8 mouse cellular contexts compared by ENCODE assay signal in the genomic region with DNA sequence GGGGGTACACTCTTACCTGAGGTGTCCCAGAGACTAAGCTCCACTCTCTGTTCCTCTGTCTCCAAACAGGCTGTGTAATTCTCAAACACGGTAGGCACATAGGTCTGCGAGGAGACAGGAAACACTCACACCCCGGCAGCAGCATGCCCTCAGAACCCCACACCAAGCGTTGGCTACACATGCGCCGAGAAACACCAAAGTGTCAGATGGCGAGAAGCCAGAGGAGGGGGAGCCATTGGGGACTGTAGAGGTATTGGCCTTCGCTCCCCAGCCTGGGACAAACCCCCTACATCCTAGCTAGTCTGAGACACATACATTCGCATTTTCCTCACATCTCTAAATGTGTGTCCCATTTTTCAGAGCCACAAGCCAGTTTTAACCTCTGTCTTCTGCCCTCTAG. TPM values are rescaled to one million over a fixed set of nuclear protein-coding genes. Genes with fewer than 3 reads are reported as not detected.
DNase-seq lines count a peak whose midpoint lies in the region; ATAC-seq and TF ChIP-seq lines count a peak whose summit lies in the region.

No protein-coding gene starts in this region.

- intact Hi-C loops in heart, postnatal 25 days (cut with DNase I) = no loop called here
- intact Hi-C loops in left cerebral cortex, postnatal 36 days (cut with DNase I) = loop anchor here (2.0 kb wide), 1 partner anchor 22 kb away; no protein-coding TSS in a partner anchor

- DNase-seq in heart, postnatal 25 days (ENCODE audit: low spot score) = no peak
- DNase-seq in midbrain, postnatal 0 days (ENCODE audit: low spot score) = peak; percentile 49
- DNase-seq in urinary bladder, adult 2 months (ENCODE audit: low spot score) = no peak
- DNase-seq in left cerebral cortex, postnatal 36 days (ENCODE audit: low spot score in 2 of 2) = no peak

- no peak for ATAC-seq in heart, embryonic 11.5 days (replicated peaks; ENCODE audit: insufficient number of reproducible peaks, low FRiP score, low TSS enrichment)
- no peak for ATAC-seq in embryonic facial prominence, embryonic 15.5 days (ENCODE audit: insufficient number of reproducible peaks, low FRiP score, low TSS enrichment, low read depth)
- ATAC-seq in intestine, postnatal 0 days = no peak
- ATAC-seq in midbrain, postnatal 0 days (ENCODE audit: low FRiP score) = no peak

- H3K27me3 ChIP-seq in heart, embryonic 11.5 days (ENCODE audit: control insufficient read depth, insufficient read depth, low read length) = peaks cover 36% of the 10 kb centered on the region
- peaks cover 2% of the 10 kb centered on the region; the same call in 1 of the 2 replicates for H3K27me3 ChIP-seq in ES-Bruce4 (ENCODE audit: control insufficient read depth, insufficient read depth, low read length, poor library complexity, severe bottlenecking)
- peaks cover 50% of the 10 kb centered on the region for H3K27me3 ChIP-seq in embryonic facial prominence, embryonic 15.5 days
- H3K27me3 ChIP-seq in intestine, postnatal 0 days (replicated peaks; ENCODE audit: control insufficient read depth, insufficient read depth, low read length) = peaks cover 43% of the 10 kb centered on the region
- H3K27me3 ChIP-seq in midbrain, postnatal 0 days (ENCODE audit: insufficient read depth, low read length) = no peaks in the 10 kb centered on the region

- H3K4me3 ChIP-seq in heart, embryonic 11.5 days (ENCODE audit: low read depth, low read length) = peak overlapping the region; percentile 38
- H3K4me3 ChIP-seq in ES-Bruce4 (ENCODE audit: low read depth, low read length) = no peak overlapping the region
- H3K4me3 ChIP-seq in embryonic facial prominence, embryonic 15.5 days (replicated peaks) = peak overlapping the region; percentile 42
- H3K4me3 ChIP-seq in intestine, postnatal 0 days (ENCODE audit: low read depth, low read length) = peak overlapping the region; percentile 45
- H3K4me3 ChIP-seq in midbrain, postnatal 0 days (ENCODE audit: low read depth, low read length) = peak overlapping the region; percentile 62

- H3K9me3 ChIP-seq in heart, embryonic 11.5 days (replicated peaks; ENCODE audit: control insufficient read depth, low read length) = no peaks in the 10 kb centered on the region
- no peaks in the 10 kb centered on the region for H3K9me3 ChIP-seq in ES-Bruce4 (replicated peaks; ENCODE audit: control insufficient read depth, insufficient read depth, low read length, poor library complexity, severe bottlenecking)
- H3K9me3 ChIP-seq in embryonic facial prominence, embryonic 15.5 days (replicated peaks) = no peaks in the 10 kb centered on the region
- no peaks in the 10 kb centered on the region for H3K9me3 ChIP-seq in intestine, postnatal 0 days (ENCODE audit: control insufficient read depth)
- H3K9me3 ChIP-seq in midbrain, postnatal 0 days (ENCODE audit: low read length) = no peaks in the 10 kb centered on the region

- peak overlapping the region; percentile 82 for H3K4me2 ChIP-seq in heart, embryonic 11.5 days
- H3K4me2 ChIP-seq in embryonic facial prominence, embryonic 15.5 days (replicated peaks) = peak overlapping the region; percentile 84
- peak overlapping the region; percentile 74 for H3K4me2 ChIP-seq in intestine, postnatal 0 days (replicated peaks; ENCODE audit: low read depth)
- peak overlapping the region; percentile 98 for H3K4me2 ChIP-seq in midbrain, postnatal 0 days (ENCODE audit: low read depth, low read length, poor library complexity, severe bottlenecking)

- no peak for TF ChIP-seq POLR2A in ES-Bruce4 (IDR thresholded peaks at IDR 0.05; ENCODE audit: insufficient read depth, low read length)

- H3K36me3 ChIP-seq in heart, embryonic 11.5 days (ENCODE audit: control insufficient read depth, insufficient read depth, low read length) = no peaks in the 10 kb centered on the region
- no peaks in the 10 kb centered on the region for H3K36me3 ChIP-seq in ES-Bruce4 (ENCODE audit: control insufficient read depth, insufficient read depth, low read length, poor library complexity, severe bottlenecking)
- no peaks in the 10 kb centered on the region for H3K36me3 ChIP-seq in embryonic facial prominence, embryonic 15.5 days
- no peaks in the 10 kb centered on the region for H3K36me3 ChIP-seq in intestine, postnatal 0 days (ENCODE audit: control insufficient read depth, insufficient read depth)
- 0 out of 2 replicates have a peak, but pooled peaks cover 4% of the 10 kb centered on the region for H3K36me3 ChIP-seq in midbrain, postnatal 0 days (ENCODE audit: insufficient read depth, low read length)

- no peak for TF ChIP-seq CTCF in ES-Bruce4 (IDR thresholded peaks at IDR 0.05; ENCODE audit: low read depth, low read length)
- no peak for TF ChIP-seq CTCF in intestine, postnatal 0 days (IDR thresholded peaks at IDR 0.05; ENCODE audit: low read depth)
- no peak for TF ChIP-seq CTCF in midbrain, postnatal 0 days (IDR thresholded peaks at IDR 0.05)

- peaks cover 25% of the 10 kb centered on the region for H3K4me1 ChIP-seq in heart, embryonic 11.5 days (ENCODE audit: control insufficient read depth, insufficient read depth, low read length)
- H3K4me1 ChIP-seq in ES-Bruce4 (ENCODE audit: control insufficient read depth, insufficient read depth, low read length) = no peaks in the 10 kb centered on the region
- H3K4me1 ChIP-seq in embryonic facial prominence, embryonic 15.5 days = peaks cover 27% of the 10 kb centered on the region
- peaks cover 6% of the 10 kb centered on the region; the same call in 1 of the 2 replicates for H3K4me1 ChIP-seq in intestine, postnatal 0 days (replicated peaks; ENCODE audit: control insufficient read depth, insufficient read depth, low read length)
- H3K4me1 ChIP-seq in midbrain, postnatal 0 days (ENCODE audit: insufficient read depth, low read length) = peaks cover 17% of the 10 kb centered on the region; the same call in 1 of the 2 replicates

- WGBS in heart, embryonic 11.5 days (ENCODE audit: insufficient replicate concordance) = 5% methylated on average over 9 of the region's 9 CpGs
- WGBS in embryonic facial prominence, embryonic 15.5 days = 6% methylated on average over 9 of the region's 9 CpGs
- WGBS in intestine, postnatal 0 days = 5% methylated on average over 9 of the region's 9 CpGs
- WGBS in midbrain, postnatal 0 days = under 1% methylated on average over 9 of the region's 9 CpGs

- no peak overlapping the region for H3K27ac ChIP-seq in heart, embryonic 11.5 days (ENCODE audit: low read depth, low read length)
- no peak overlapping the region for H3K27ac ChIP-seq in ES-Bruce4 (ENCODE audit: insufficient read depth, low read length)
- H3K27ac ChIP-seq in embryonic facial prominence, embryonic 15.5 days (replicated peaks) = no peak overlapping the region
- no peak overlapping the region for H3K27ac ChIP-seq in intestine, postnatal 0 days (ENCODE audit: low read depth, low read length)
- H3K27ac ChIP-seq in midbrain, postnatal 0 days (ENCODE audit: low read depth, low read length) = no peak overlapping the region

- TF ChIP-seq EP300 in ES-Bruce4 (IDR thresholded peaks at IDR 0.05; ENCODE audit: insufficient read depth, low read depth, low read length) = no peak

- H3K9ac ChIP-seq in heart, embryonic 11.5 days (ENCODE audit: low read depth, low read length) = no peak overlapping the region
- H3K9ac ChIP-seq in ES-Bruce4 (ENCODE audit: low read depth, poor library complexity, severe bottlenecking) = 0 out of 2 replicates have a peak overlapping the region, but pooled peaks have one; percentile 6
- H3K9ac ChIP-seq in embryonic facial prominence, embryonic 15.5 days = no peak overlapping the region
- no peak overlapping the region for H3K9ac ChIP-seq in intestine, postnatal 0 days (ENCODE audit: low read depth, low read length)
- H3K9ac ChIP-seq in midbrain, postnatal 0 days (replicated peaks; ENCODE audit: low read length, poor library complexity, severe bottlenecking) = peak overlapping the region; percentile 66

RNA-seq across cellular contexts. Expression of a gene that starts 0.8 kb away (rescaled TPM):
- 1.2 and 1.6 TPM in 2 replicates for polyA plus RNA-seq in heart, embryonic 11.5 days (2014; fragmentation: Nextera tagmentation; extraction: Ambion mirVana)
- 1 to 10 TPM; 1.3 to 1.5 TPM for total RNA-seq in heart, postnatal 25 days (2021)
- 3.4 and 3.7 TPM in 2 replicates for polyA plus RNA-seq in ES-Bruce4 (2011; ENCODE audit: insufficient read depth, insufficient read length, low read depth, missing spikeins)
- polyA plus RNA-seq in embryonic facial prominence, embryonic 15.5 days (2015; fragmentation: Nextera tagmentation; extraction: Ambion mirVana) = 0.60 and 1.1 TPM in 2 replicates
- polyA plus RNA-seq in intestine, postnatal 0 days (2015; fragmentation: Nextera tagmentation; extraction: Ambion mirVana) = 1.1 and 1.4 TPM in 2 replicates
- 34.5 and 42.9 TPM in 2 replicates for total RNA-seq in midbrain, postnatal 0 days (2014; rRNA removed)
- 20.7 and 24.9 TPM in 2 replicates for polyA plus RNA-seq in midbrain, postnatal 0 days (2015; fragmentation: Nextera tagmentation; extraction: Ambion mirVana)
- polyA plus RNA-seq in urinary bladder, adult 2 months (2012; rRNA removed) = 2.1 and 3.0 TPM in 2 replicates
- 10 to 100 TPM; 29.4 to 32.6 TPM for total RNA-seq in left cerebral cortex, postnatal 36 days (2021)

RNA-seq across cellular contexts. Expression of a gene that starts 13.8 kb away (rescaled TPM):
- polyA plus RNA-seq in heart, embryonic 11.5 days (2014; fragmentation: Nextera tagmentation; extraction: Ambion mirVana) = 11.2 and 19.6 TPM in 2 replicates
- total RNA-seq in heart, postnatal 25 days (2021) = 10 to 100 TPM; 43.5 to 52.8 TPM
- polyA plus RNA-seq in ES-Bruce4 (2011; ENCODE audit: insufficient read depth, insufficient read length, low read depth, missing spikeins) = 121 TPM in 2 replicates
- polyA plus RNA-seq in embryonic facial prominence, embryonic 15.5 days (2015; fragmentation: Nextera tagmentation; extraction: Ambion mirVana) = 25.1 and 27.9 TPM in 2 replicates
- polyA plus RNA-seq in intestine, postnatal 0 days (2015; fragmentation: Nextera tagmentation; extraction: Ambion mirVana) = 9.0 and 11.7 TPM in 2 replicates
- total RNA-seq in midbrain, postnatal 0 days (2014; rRNA removed) = 46.7 and 50.5 TPM in 2 replicates
- 14.0 and 20.5 TPM in 2 replicates for polyA plus RNA-seq in midbrain, postnatal 0 days (2015; fragmentation: Nextera tagmentation; extraction: Ambion mirVana)
- 34.0 and 45.1 TPM in 2 replicates for polyA plus RNA-seq in urinary bladder, adult 2 months (2012; rRNA removed)
- 10 to 100 TPM; 80.2 to 82.7 TPM for total RNA-seq in left cerebral cortex, postnatal 36 days (2021)

RNA-seq across cellular contexts. Expression of a gene that starts 31.5 kb away (rescaled TPM):
- 0.23 and 0.37 TPM in 2 replicates for polyA plus RNA-seq in heart, embryonic 11.5 days (2014; fragmentation: Nextera tagmentation; extraction: Ambion mirVana)
- total RNA-seq in heart, postnatal 25 days (2021) = under 1 TPM in 1 of 2 experiments, not detected in 1; 0.18 TPM
- 0.85 TPM in 1 of 2 replicates, not detected in the other for polyA plus RNA-seq in ES-Bruce4 (2011; ENCODE audit: insufficient read depth, insufficient read length, low read depth, missing spikeins)
- polyA plus RNA-seq in embryonic facial prominence, embryonic 15.5 days (2015; fragmentation: Nextera tagmentation; extraction: Ambion mirVana) = 5.3 and 8.4 TPM in 2 replicates
- polyA plus RNA-seq in intestine, postnatal 0 days (2015; fragmentation: Nextera tagmentation; extraction: Ambion mirVana) = 0.27 and 0.38 TPM in 2 replicates
- 6.9 and 9.1 TPM in 2 replicates for total RNA-seq in midbrain, postnatal 0 days (2014; rRNA removed)
- 11.4 and 12.3 TPM in 2 replicates for polyA plus RNA-seq in midbrain, postnatal 0 days (2015; fragmentation: Nextera tagmentation; extraction: Ambion mirVana)
- polyA plus RNA-seq in urinary bladder, adult 2 months (2012; rRNA removed) = 3.1 and 4.5 TPM in 2 replicates
- total RNA-seq in left cerebral cortex, postnatal 36 days (2021) = 10 to 100 TPM; 12.5 to 14.4 TPM

RNA-seq across cellular contexts. Expression of a gene that starts 45.8 kb away (rescaled TPM):
- polyA plus RNA-seq in heart, embryonic 11.5 days (2014; fragmentation: Nextera tagmentation; extraction: Ambion mirVana) = 9.8 and 9.9 TPM in 2 replicates
- total RNA-seq in heart, postnatal 25 days (2021) = 1 to 10 TPM; 4.1 TPM
- polyA plus RNA-seq in ES-Bruce4 (2011; ENCODE audit: insufficient read depth, insufficient read length, low read depth, missing spikeins) = 16.8 and 18.7 TPM in 2 replicates
- 45.7 and 48.2 TPM in 2 replicates for polyA plus RNA-seq in embryonic facial prominence, embryonic 15.5 days (2015; fragmentation: Nextera tagmentation; extraction: Ambion mirVana)
- 9.3 and 10.3 TPM in 2 replicates for polyA plus RNA-seq in intestine, postnatal 0 days (2015; fragmentation: Nextera tagmentation; extraction: Ambion mirVana)
- total RNA-seq in midbrain, postnatal 0 days (2014; rRNA removed) = 211 and 239 TPM in 2 replicates
- 150 and 155 TPM in 2 replicates for polyA plus RNA-seq in midbrain, postnatal 0 days (2015; fragmentation: Nextera tagmentation; extraction: Ambion mirVana)
- polyA plus RNA-seq in urinary bladder, adult 2 months (2012; rRNA removed) = 75.2 and 79.8 TPM in 2 replicates
- 100 to 1,000 TPM; 273 to 276 TPM for total RNA-seq in left cerebral cortex, postnatal 36 days (2021)

RNA-seq across cellular contexts. Expression of a gene that starts 51.5 kb away (rescaled TPM):
- 20.4 and 21.1 TPM in 2 replicates for polyA plus RNA-seq in heart, embryonic 11.5 days (2014; fragmentation: Nextera tagmentation; extraction: Ambion mirVana)
- 1 to 10 TPM; 4.7 to 7.2 TPM for total RNA-seq in heart, postnatal 25 days (2021)
- polyA plus RNA-seq in ES-Bruce4 (2011; ENCODE audit: insufficient read depth, insufficient read length, low read depth, missing spikeins) = 28.2 and 30.0 TPM in 2 replicates
- 82.8 and 87.4 TPM in 2 replicates for polyA plus RNA-seq in embryonic facial prominence, embryonic 15.5 days (2015; fragmentation: Nextera tagmentation; extraction: Ambion mirVana)
- 30.9 and 32.4 TPM in 2 replicates for polyA plus RNA-seq in intestine, postnatal 0 days (2015; fragmentation: Nextera tagmentation; extraction: Ambion mirVana)
- total RNA-seq in midbrain, postnatal 0 days (2014; rRNA removed) = 1.0 and 2.8 TPM in 2 replicates
- 4.4 and 5.4 TPM in 2 replicates for polyA plus RNA-seq in midbrain, postnatal 0 days (2015; fragmentation: Nextera tagmentation; extraction: Ambion mirVana)
- polyA plus RNA-seq in urinary bladder, adult 2 months (2012; rRNA removed) = 11.7 and 15.9 TPM in 2 replicates
- total RNA-seq in left cerebral cortex, postnatal 36 days (2021) = 1 to 10 TPM; 1.5 to 2.1 TPM

Comparison
In these comparisons a context has a peak if more than half of its experiments do, and no peak if none do; other contexts are left out.
1. H3K9ac ChIP-seq: peak in ES-Bruce4 (single experiment) and midbrain, postnatal 0 days (single experiment); none in heart, embryonic 11.5 days (single experiment), embryonic facial prominence, embryonic 15.5 days (single experiment) and intestine, postnatal 0 days (single experiment).
2. Peak in every context shown above with its lines, with median percentiles within 50 percentile points of each other: H3K4me2 ChIP-seq.